Mouse (Mus musculus) heart, embryonic 13.5 days (tissue): ENCODE measurements at regions not wholly inside any gene's neighbourhood (a gene's known extent, or its start where the extent isn't known, plus 50 kb on each side); places are given as distances from the start of the nearest gene placed in this dataset.
"Not testable (repeated sequence)": the region's sequence is repeated elsewhere in the genome, so short reads cannot be mapped to it uniquely, and the experiment has no call there.

ENCODE experiments used
- ATAC-seq: fragments of 200-750 bp; cut with Nextera tagmentation; 2 replicates; pipeline ENCODE4 v1.8.0; 2017; ENCODE audit warnings: moderate TSS enrichment; ENCODE audit not compliant: insufficient number of reproducible peaks, low FRiP score, low TSS enrichment; ENCODE audit errors: extremely low read depth
- H3K27ac ChIP-seq: fragments of 300-500 bp; sonication (generic); replicated peaks from 2 replicates; pipeline ENCODE4 v1.5.1; 2015; ENCODE audit warnings: moderate library complexity, mild to moderate bottlenecking, inconsistent platforms
- H3K27me3 ChIP-seq: fragments of 300-500 bp; sonication (generic); replicated peaks from 2 replicates; pipeline ENCODE4 v1.6.1; 2015; ENCODE audit warnings: mild to moderate bottlenecking, inconsistent platforms
- H3K36me3 ChIP-seq: fragments of 300-500 bp; sonication (generic); 2 replicates; pipeline ENCODE4 v1.6.1; 2015; ENCODE audit warnings: mild to moderate bottlenecking, inconsistent platforms
- H3K4me1 ChIP-seq: fragments of 300-500 bp; sonication (generic); 2 replicates; pipeline ENCODE4 v1.6.1; 2015; ENCODE audit warnings: inconsistent platforms
- H3K4me2 ChIP-seq: fragments of 300-500 bp; sonication (generic); 2 replicates; pipeline ENCODE4 v1.6.1; 2015; ENCODE audit warnings: inconsistent platforms, mild to moderate bottlenecking, moderate library complexity
- H3K4me3 ChIP-seq: fragments of 300-500 bp; sonication (generic); 2 replicates; pipeline ENCODE4 v1.5.1; 2015; ENCODE audit warnings: moderate library complexity, mild to moderate bottlenecking, inconsistent platforms
- H3K9ac ChIP-seq: fragments of 300-500 bp; sonication (generic); 2 replicates; pipeline ENCODE4 v1.6.1; 2015; ENCODE audit warnings: inconsistent platforms, mild to moderate bottlenecking, moderate library complexity
- H3K9me3 ChIP-seq: fragments of 300-500 bp; sonication (generic); 2 replicates; pipeline ENCODE4 v1.6.1; 2016; ENCODE audit warnings: inconsistent platforms
- WGBS: fragments of 180-500 bp; shearing (Covaris S2); methylation state at CpG from one replicate; pipeline ENCODE4 v1.1.7; 2015; ENCODE audit warnings: mixed read lengths; 5-methylcytosine and 5-hydroxymethylcytosine counted together

- H3K27ac ChIP-seq, result no peak overlapping the region
- no peaks in the 10 kb centered on the region for H3K27me3 ChIP-seq
- no peak for ATAC-seq
- H3K9ac ChIP-seq, result no peak overlapping the region
- no peak overlapping the region for H3K4me3 ChIP-seq
- H3K9me3 ChIP-seq, result no peaks in the 10 kb centered on the region
- 77% methylated on average over 1 of the region's 1 CpGs for WGBS
- H3K4me1 ChIP-seq, result no peaks in the 10 kb centered on the region
- H3K4me2 ChIP-seq, result no peak overlapping the region
- H3K36me3 ChIP-seq, result no peaks in the 10 kb centered on the region
Observed at GRCm38 (mm10) chr15:90291848-90292247, 67.7 kb downstream of the Alg10b start.

- no peak overlapping the region for H3K4me2 ChIP-seq
- H3K9me3 ChIP-seq, result no peaks in the 10 kb centered on the region
- H3K4me1 ChIP-seq, result no peaks in the 10 kb centered on the region
- H3K27me3 ChIP-seq, result no peaks in the 10 kb centered on the region
- no peak overlapping the region for H3K27ac ChIP-seq
- WGBS, result 66% methylated on average over 2 of the region's 2 CpGs
- no peak for ATAC-seq
- no peak overlapping the region for H3K9ac ChIP-seq
- no peak overlapping the region for H3K4me3 ChIP-seq
- H3K36me3 ChIP-seq, result no peaks in the 10 kb centered on the region
Observed at GRCm38 (mm10) chr15:90294353-90294922, 70.3 kb downstream of the Alg10b start.

GRCm38 (mm10) chr15:90298566-90298965 lies 74.5 kb downstream of the Alg10b start:
- Histone ChIP-seq H3K27ac (no peak overlapping the region), H3K27me3 (no peaks in the 10 kb centered on the region), H3K36me3 (no peaks in the 10 kb centered on the region), H3K9me3 (no peaks in the 10 kb centered on the region), H3K4me3 (no peak overlapping the region), H3K4me2 (no peak overlapping the region), H3K9ac (no peak overlapping the region), H3K4me1 (no peaks in the 10 kb centered on the region)
- 72% methylated on average over 7 of the region's 7 CpGs for WGBS
- ATAC-seq, result no peak

- 0 out of 2 replicates have a peak, but pooled peaks cover 5% of the 10 kb centered on the region for H3K4me1 ChIP-seq
- H3K4me2 ChIP-seq, result no peak overlapping the region
- ATAC-seq, result no peak
- H3K36me3 ChIP-seq, result no peaks in the 10 kb centered on the region
- H3K27me3 ChIP-seq, result no peaks in the 10 kb centered on the region
- H3K27ac ChIP-seq, result no peak overlapping the region
- WGBS, result 71% methylated on average over 1 of the region's 1 CpGs
- no peak overlapping the region for H3K9ac ChIP-seq
- H3K9me3 ChIP-seq, result no peaks in the 10 kb centered on the region
- no peak overlapping the region for H3K4me3 ChIP-seq
Observed at GRCm38 (mm10) chr15:90303393-90303792, 79.3 kb downstream of the Alg10b start.

- H3K9ac ChIP-seq, result no peak overlapping the region
- H3K4me2 ChIP-seq, result no peak overlapping the region
- H3K4me1 ChIP-seq, result 0 out of 2 replicates have a peak, but pooled peaks cover 5% of the 10 kb centered on the region
- H3K27ac ChIP-seq, result no peak overlapping the region
- H3K4me3 ChIP-seq, result no peak overlapping the region
- no peaks in the 10 kb centered on the region for H3K9me3 ChIP-seq
- no peaks in the 10 kb centered on the region for H3K27me3 ChIP-seq
- no peaks in the 10 kb centered on the region for H3K36me3 ChIP-seq
- 63% methylated on average over 3 of the region's 3 CpGs for WGBS
- ATAC-seq, result no peak
Observed at GRCm38 (mm10) chr15:90305051-90305450, 80.9 kb downstream of the Alg10b start.

- 85% methylated on average over 3 of the region's 3 CpGs for WGBS
- no peak for ATAC-seq
- no peak overlapping the region for H3K9ac ChIP-seq
- H3K4me3 ChIP-seq, result no peak overlapping the region
- no peak overlapping the region for H3K27ac ChIP-seq
- no peaks in the 10 kb centered on the region for H3K9me3 ChIP-seq
- H3K4me1 ChIP-seq, result 0 out of 2 replicates have a peak, but pooled peaks cover 5% of the 10 kb centered on the region
- no peak overlapping the region for H3K4me2 ChIP-seq
- H3K27me3 ChIP-seq, result no peaks in the 10 kb centered on the region
- no peaks in the 10 kb centered on the region for H3K36me3 ChIP-seq
Observed at GRCm38 (mm10) chr15:90306866-90307265, 82.8 kb downstream of the Alg10b start.

GRCm38 (mm10) chr15:90308433-90308832 lies 84.3 kb downstream of the Alg10b start:
- H3K9ac ChIP-seq, H3K9me3 ChIP-seq, H3K4me3 ChIP-seq, ATAC-seq, H3K4me1 ChIP-seq, H3K27ac ChIP-seq, H3K4me2 ChIP-seq, H3K27me3 ChIP-seq, H3K36me3 ChIP-seq: not testable (repeated sequence)
- 18% methylated on average over 5 of the region's 5 CpGs for WGBS

- Histone ChIP-seq H3K9me3 (no peaks in the 10 kb centered on the region), H3K36me3 (no peaks in the 10 kb centered on the region), H3K9ac (no peak overlapping the region), H3K27ac (no peak overlapping the region), H3K4me2 (no peak overlapping the region), H3K4me1 (0 out of 2 replicates have a peak, but pooled peaks cover 5% of the 10 kb centered on the region), H3K27me3 (no peaks in the 10 kb centered on the region), H3K4me3 (no peak overlapping the region)
- ATAC-seq, result no peak
- 40% methylated on average over 1 of the region's 1 CpGs for WGBS
Observed at GRCm38 (mm10) chr15:90308869-90309268, 84.8 kb downstream of the Alg10b start.

- no peak for ATAC-seq
- Histone ChIP-seq H3K4me2 (no peak overlapping the region), H3K9ac (no peak overlapping the region)
Observed at GRCm38 (mm10) chr15:90309664-90310063, 85.6 kb downstream of the Alg10b start.

GRCm38 (mm10) chr15:90321774-90322173 lies 97.7 kb downstream of the Alg10b start:
- ATAC-seq, result no peak

More at GRCm38 (mm10) chr15:90309664-90310063, 85.6 kb downstream of the Alg10b start:
- H3K9me3 ChIP-seq, result no peaks in the 10 kb centered on the region
- H3K27ac ChIP-seq, result no peak overlapping the region
- no peak overlapping the region for H3K4me3 ChIP-seq
- no peaks in the 10 kb centered on the region for H3K36me3 ChIP-seq
- no peaks in the 10 kb centered on the region for H3K27me3 ChIP-seq
- 0 out of 2 replicates have a peak, but pooled peaks cover 5% of the 10 kb centered on the region for H3K4me1 ChIP-seq

GRCm38 (mm10) chr15:90333275-90333674 lies 109.2 kb downstream of the Alg10b start:
- WGBS, result 27% methylated on average over 4 of the region's 4 CpGs
- H3K27ac ChIP-seq, result no peak overlapping the region
- no peak for ATAC-seq

More at GRCm38 (mm10) chr15:90321774-90322173, 97.7 kb downstream of the Alg10b start:
- WGBS, result 63% methylated on average over 3 of the region's 3 CpGs
- Histone ChIP-seq H3K9ac (no peak overlapping the region), H3K27ac (no peak overlapping the region), H3K4me1 (no peaks in the 10 kb centered on the region), H3K27me3 (no peaks in the 10 kb centered on the region), H3K36me3 (no peaks in the 10 kb centered on the region), H3K4me3 (no peak overlapping the region), H3K9me3 (no peaks in the 10 kb centered on the region), H3K4me2 (no peak overlapping the region)

GRCm38 (mm10) chr15:90333766-90334165 lies 109.7 kb downstream of the Alg10b start:
- no peak overlapping the region for H3K4me2 ChIP-seq
- no peak overlapping the region for H3K27ac ChIP-seq
- H3K4me1 ChIP-seq, result peaks cover 6% of the 10 kb centered on the region; the same call in 1 of the 2 replicates
- 41% methylated on average over 1 of the region's 1 CpGs for WGBS
- no peak overlapping the region for H3K9ac ChIP-seq
- no peaks in the 10 kb centered on the region for H3K9me3 ChIP-seq
- H3K4me3 ChIP-seq, result no peak overlapping the region
- no peak for ATAC-seq
- H3K27me3 ChIP-seq, result no peaks in the 10 kb centered on the region
- no peaks in the 10 kb centered on the region for H3K36me3 ChIP-seq

More at GRCm38 (mm10) chr15:90333275-90333674, 109.2 kb downstream of the Alg10b start:
- H3K9ac ChIP-seq, result no peak overlapping the region
- H3K27me3 ChIP-seq, result no peaks in the 10 kb centered on the region
- no peak overlapping the region for H3K4me2 ChIP-seq
- peaks cover 6% of the 10 kb centered on the region; the same call in 1 of the 2 replicates for H3K4me1 ChIP-seq
- no peaks in the 10 kb centered on the region for H3K9me3 ChIP-seq
- no peaks in the 10 kb centered on the region for H3K36me3 ChIP-seq
- H3K4me3 ChIP-seq, result no peak overlapping the region
